In the genomic region with DNA sequence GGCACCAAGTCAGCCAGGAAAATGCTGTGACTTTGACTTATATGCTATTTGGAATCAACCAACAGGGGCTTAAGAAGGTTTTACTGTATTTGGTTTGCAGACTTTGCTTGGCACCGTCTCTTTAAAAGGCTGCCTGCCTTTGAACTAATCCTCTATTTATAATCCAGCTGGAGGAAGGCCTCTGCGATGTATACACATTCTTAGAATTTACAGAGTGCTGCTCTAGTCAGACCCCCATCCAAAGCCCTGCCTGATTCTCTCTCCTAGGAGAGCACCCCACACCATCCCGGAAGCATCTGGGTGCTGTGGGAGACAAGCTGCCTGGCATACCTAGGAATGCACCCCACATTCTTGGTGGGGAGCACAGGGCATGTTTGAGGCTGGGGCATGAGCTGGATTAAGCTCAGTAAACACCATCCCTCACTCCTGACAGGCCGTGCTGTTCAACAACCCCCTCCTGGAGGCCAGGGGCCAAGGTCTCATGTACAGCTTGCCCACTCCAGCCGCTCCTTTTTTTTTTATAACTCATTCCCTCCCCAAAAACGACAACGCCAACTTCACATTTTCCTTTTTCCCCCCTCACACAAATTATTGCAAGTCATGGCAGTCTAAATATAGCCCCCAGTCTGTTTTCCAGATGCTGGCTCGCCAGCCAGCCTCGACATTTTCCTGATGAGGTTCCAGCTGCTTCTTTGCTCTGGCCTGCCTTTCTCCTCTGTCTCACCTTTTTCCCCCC, we compare ENCODE assay signal across 11 mouse cellular contexts.
DNase-seq lines count a peak whose midpoint lies in the region; ATAC-seq and TF ChIP-seq lines count a peak whose summit lies in the region.
"Had no signal": no experiment of that assay in that cellular context is flagged by ENCODE, and none has a peak within 500 bp of the region (broad histone marks: within the 10 kb centered on the region; RNA-seq: fewer than 3 reads in every experiment).

No protein-coding gene starts in this region.

- no peaks in the 10 kb centered on the region for H3K9me3 ChIP-seq in forebrain, embryonic 13.5 days (replicated peaks)
- no peaks in the 10 kb centered on the region for H3K9me3 ChIP-seq in forebrain, embryonic 16.5 days (ENCODE audit: control insufficient read depth, low read length)
- H3K9me3 ChIP-seq in megakaryocyte, embryonic 14.5 days: no peaks in the 10 kb centered on the region
- H3K9me3 ChIP-seq in limb, embryonic 14.5 days (ENCODE audit: control insufficient read depth, low read length): no peaks in the 10 kb centered on the region
- no peaks in the 10 kb centered on the region for H3K9me3 ChIP-seq in stomach, embryonic 16.5 days (replicated peaks; ENCODE audit: control insufficient read depth, low read length)

- no peak overlapping the region for H3K4me2 ChIP-seq in forebrain, embryonic 13.5 days
- no peak overlapping the region for H3K4me2 ChIP-seq in forebrain, embryonic 16.5 days (ENCODE audit: low read length)
- H3K4me2 ChIP-seq in limb, embryonic 14.5 days (replicated peaks; ENCODE audit: low read depth, low read length, severe bottlenecking): peak overlapping the region; percentile 20; the same call in 1 of the 2 replicates
- H3K4me2 ChIP-seq in stomach, embryonic 16.5 days (ENCODE audit: low read depth, low read length): 0 out of 2 replicates have a peak overlapping the region, but pooled peaks have one; percentile 7

- H3K27ac ChIP-seq in forebrain, embryonic 13.5 days: peak overlapping the region; percentile 16; the same call in 1 of the 2 replicates
- no peak overlapping the region for H3K27ac ChIP-seq in forebrain, embryonic 16.5 days (ENCODE audit: low read length)
- peak overlapping the region; percentile 79 for H3K27ac ChIP-seq in limb, embryonic 14.5 days (replicated peaks; ENCODE audit: low read depth, low read length)
- peak overlapping the region; percentile 99 for H3K27ac ChIP-seq in stomach, embryonic 16.5 days (ENCODE audit: low read length)
- H3K27ac ChIP-seq: left cerebral cortex, adult 2 months had no signal

- H3K9ac ChIP-seq in forebrain, embryonic 13.5 days: no peak overlapping the region
- H3K9ac ChIP-seq in forebrain, embryonic 16.5 days (replicated peaks; ENCODE audit: low read depth, low read length): no peak overlapping the region
- H3K9ac ChIP-seq in limb, embryonic 14.5 days (ENCODE audit: low read depth, low read length, severe bottlenecking): no peak overlapping the region
- peak overlapping the region; percentile 60 for H3K9ac ChIP-seq in stomach, embryonic 16.5 days (ENCODE audit: low read length)

- 55% methylated on average over 9 of the region's 9 CpGs for WGBS in forebrain, embryonic 13.5 days
- WGBS in forebrain, embryonic 16.5 days: 56% methylated on average over 9 of the region's 9 CpGs
- WGBS in limb, embryonic 14.5 days: 16% methylated on average over 9 of the region's 9 CpGs
- WGBS in stomach, embryonic 16.5 days: 10% methylated on average over 9 of the region's 9 CpGs

- no peaks in the 10 kb centered on the region for H3K27me3 ChIP-seq in forebrain, embryonic 13.5 days
- H3K27me3 ChIP-seq in forebrain, embryonic 16.5 days (replicated peaks; ENCODE audit: control insufficient read depth, insufficient read depth, low read length): no peaks in the 10 kb centered on the region
- H3K27me3 ChIP-seq in megakaryocyte, embryonic 14.5 days (replicated peaks): peaks cover under 1% of the 10 kb centered on the region
- H3K27me3 ChIP-seq in limb, embryonic 14.5 days (ENCODE audit: control insufficient read depth, insufficient read depth, low read length): no peaks in the 10 kb centered on the region
- no peaks in the 10 kb centered on the region for H3K27me3 ChIP-seq in stomach, embryonic 16.5 days (ENCODE audit: control insufficient read depth, insufficient read depth, low read length)

- ATAC-seq in forebrain, embryonic 13.5 days: no peak
- ATAC-seq in forebrain, embryonic 16.5 days: no peak
- no peak for ATAC-seq in megakaryocyte, adult 5-6 weeks (ENCODE audit: poor library complexity, severe bottlenecking)
- ATAC-seq in limb, embryonic 14.5 days (ENCODE audit: low FRiP score, low read depth): no peak
- ATAC-seq in stomach, embryonic 16.5 days (ENCODE audit: insufficient read depth, low FRiP score): peak; percentile 85

- H3K4me1 ChIP-seq in forebrain, embryonic 13.5 days: peaks cover 28% of the 10 kb centered on the region
- peaks cover 19% of the 10 kb centered on the region for H3K4me1 ChIP-seq in forebrain, embryonic 16.5 days (replicated peaks; ENCODE audit: control insufficient read depth, insufficient read depth, low read length)
- H3K4me1 ChIP-seq in megakaryocyte, embryonic 14.5 days: peaks cover 90% of the 10 kb centered on the region
- peaks cover 51% of the 10 kb centered on the region for H3K4me1 ChIP-seq in limb, embryonic 14.5 days (ENCODE audit: control insufficient read depth, insufficient read depth, low read length)
- H3K4me1 ChIP-seq in stomach, embryonic 16.5 days (ENCODE audit: control insufficient read depth, insufficient read depth, low read length): peaks cover 60% of the 10 kb centered on the region

- TF ChIP-seq POLR2A in limb, embryonic 14.5 days (IDR thresholded peaks at IDR 0.05; ENCODE audit: borderline replicate concordance, extremely low read depth, insufficient read depth, insufficient read length): no peak

- DNase-seq in limb, embryonic 14.5 days (ENCODE audit: low spot score): peak; percentile 71
- DNase-seq in c-Kit-positive CD71-positive TER-119-positive erythroid progenitor cells, embryonic 14.5 days (ENCODE audit: low spot score): no peak
- no peak for DNase-seq in layer of hippocampus, adult 9-11 months
- DNase-seq: cerebellum, adult 8-10 months; gastrocnemius, postnatal 36 days had no signal

- no peaks in the 10 kb centered on the region for H3K36me3 ChIP-seq in forebrain, embryonic 13.5 days (ENCODE audit: poor library complexity, severe bottlenecking)
- no peaks in the 10 kb centered on the region for H3K36me3 ChIP-seq in forebrain, embryonic 16.5 days (ENCODE audit: control insufficient read depth, insufficient read depth)
- H3K36me3 ChIP-seq in megakaryocyte, embryonic 14.5 days (replicated peaks; ENCODE audit: low read length): no peaks in the 10 kb centered on the region
- no peaks in the 10 kb centered on the region for H3K36me3 ChIP-seq in limb, embryonic 14.5 days (ENCODE audit: control insufficient read depth, insufficient read depth, low read length)
- no peaks in the 10 kb centered on the region for H3K36me3 ChIP-seq in stomach, embryonic 16.5 days (ENCODE audit: control insufficient read depth, insufficient read depth, low read length)

- no peak overlapping the region for H3K4me3 ChIP-seq in forebrain, embryonic 13.5 days
- no peak overlapping the region for H3K4me3 ChIP-seq in forebrain, embryonic 16.5 days (replicated peaks; ENCODE audit: low read length)
- peak overlapping the region; percentile 79 for H3K4me3 ChIP-seq in megakaryocyte, embryonic 14.5 days (replicated peaks)
- no peak overlapping the region for H3K4me3 ChIP-seq in limb, embryonic 14.5 days (replicated peaks; ENCODE audit: low read length)
- no peak overlapping the region for H3K4me3 ChIP-seq in stomach, embryonic 16.5 days (replicated peaks; ENCODE audit: low read length)
- H3K4me3 ChIP-seq: left cerebral cortex, adult 2 months had no signal

Comparison
In these comparisons a context has a peak if more than half of its experiments do, and no peak if none do; other contexts are left out.
1. H3K4me2 ChIP-seq: peak in limb, embryonic 14.5 days (single experiment) and stomach, embryonic 16.5 days (single experiment); none in forebrain, embryonic 13.5 days (single experiment) and forebrain, embryonic 16.5 days (single experiment).